Mouse (Mus musculus) ES-Bruce4 (cell line): ENCODE results near the gene Zfp423. TPM values are rescaled to one million over a fixed set of nuclear protein-coding genes. Genes with fewer than 3 reads are reported as not detected.

Experiments
- H3K27ac ChIP-seq: 2 replicates; pipeline ENCODE4 v1.5.1; 2012; ENCODE audit warnings: low read length, inconsistent platforms; ENCODE audit not compliant: insufficient read depth
- H3K27me3 ChIP-seq: 2 replicates; pipeline ENCODE4 v1.6.1; 2012; ENCODE audit warnings: mild to moderate bottlenecking, low read length, inconsistent platforms; ENCODE audit not compliant: control insufficient read depth, poor library complexity, insufficient read depth, severe bottlenecking
- H3K36me3 ChIP-seq: 2 replicates; pipeline ENCODE4 v1.6.1; 2012; ENCODE audit warnings: inconsistent platforms, mild to moderate bottlenecking, low read length, moderate library complexity; ENCODE audit not compliant: control insufficient read depth, poor library complexity, insufficient read depth, severe bottlenecking
- H3K4me1 ChIP-seq: one replicate; pipeline ENCODE4 v1.8.1; 2011; ENCODE audit warnings: low read length; ENCODE audit not compliant: control insufficient read depth, insufficient read depth
- H3K4me3 ChIP-seq: 2 replicates; pipeline ENCODE4 v1.5.1; 2011; ENCODE audit warnings: low read depth, mild to moderate bottlenecking, low read length
- H3K9ac ChIP-seq: 2 replicates; pipeline ENCODE4 v1.6.1; 2012; ENCODE audit warnings: low read depth, mild to moderate bottlenecking, inconsistent platforms; ENCODE audit not compliant: poor library complexity, severe bottlenecking
- H3K9me3 ChIP-seq: replicated peaks from 2 replicates; pipeline ENCODE4 v1.6.1; 2012; ENCODE audit warnings: mild to moderate bottlenecking, low read length, inconsistent platforms; ENCODE audit not compliant: control insufficient read depth, poor library complexity, insufficient read depth, severe bottlenecking
- CTCF ChIP-seq: IDR thresholded peaks from one replicate; pipeline ENCODE4 v1.8.1; 2011; ENCODE audit warnings: low read depth, low read length
- EP300 ChIP-seq: IDR thresholded peaks from 2 replicates; pipeline ENCODE4 v1.6.1; 2011; ENCODE audit warnings: low read depth, low read length; ENCODE audit not compliant: insufficient read depth
- POLR2A ChIP-seq: IDR thresholded peaks from one replicate; pipeline ENCODE4 v1.8.1; 2011; ENCODE audit warnings: low read length; ENCODE audit not compliant: insufficient read depth
- polyA plus RNA-seq: library from polyadenylated mRNA; stranded (reverse); fragments of >200 nt; gene quantifications from 2 replicates; pipeline ENCODE4 v1.2.4, GENCODE M21; 2011; ENCODE audit warnings: low read depth; ENCODE audit not compliant: missing spikeins, insufficient read depth, insufficient read length

Gene Zfp423
- polyA plus RNA-seq, 1 experiment = 14.4 TPM

- no peaks in the 10 kb centered on the region for H3K27me3 ChIP-seq
- H3K9ac ChIP-seq = no peak overlapping the region
- no peaks in the 10 kb centered on the region for H3K4me1 ChIP-seq
- no peaks in the 10 kb centered on the region for H3K9me3 ChIP-seq
- H3K4me3 ChIP-seq = no peak overlapping the region
- H3K27ac ChIP-seq = no peak overlapping the region
- no peaks in the 10 kb centered on the region for H3K36me3 ChIP-seq
- TF ChIP-seq EP300 = no peak
- TF ChIP-seq POLR2A = no peak
- TF ChIP-seq CTCF = no peak
Measured at GRCm38 (mm10) chr8:87804327-87804900, 155.0 kb downstream of the Zfp423 start.

GRCm38 (mm10) chr8:87803437-87803836 lies 156.0 kb downstream of the Zfp423 start:
- H3K27ac ChIP-seq = no peak overlapping the region
- H3K9ac ChIP-seq = no peak overlapping the region

DNA sequence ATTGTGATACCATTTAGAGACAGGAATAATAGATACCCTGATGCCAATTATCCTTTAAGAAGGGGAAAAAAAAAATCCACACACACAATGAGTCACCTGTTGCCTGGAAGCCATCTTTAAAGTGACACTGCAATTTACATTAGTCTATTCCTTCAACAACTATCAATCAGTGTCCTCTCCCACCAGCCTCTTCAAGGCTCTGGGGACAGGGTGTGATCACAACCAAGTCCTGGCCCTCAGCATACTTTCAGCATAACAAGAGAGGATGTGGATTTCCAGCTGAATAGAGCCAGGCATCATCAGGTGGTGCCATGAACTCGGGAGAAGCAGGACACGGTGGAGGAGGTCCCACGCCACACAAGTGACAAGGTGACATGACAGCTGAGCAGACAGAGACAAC lies 156.8 kb downstream of the Zfp423 start:
- H3K36me3 ChIP-seq = no peaks in the 10 kb centered on the region
- H3K4me1 ChIP-seq = no peaks in the 10 kb centered on the region
- H3K27ac ChIP-seq = no peak overlapping the region
- TF ChIP-seq EP300 (no peak), CTCF (no peak)
- no peaks in the 10 kb centered on the region for H3K27me3 ChIP-seq
- H3K9ac ChIP-seq = no peak overlapping the region
- no peaks in the 10 kb centered on the region for H3K9me3 ChIP-seq
- H3K4me3 ChIP-seq = no peak overlapping the region

More at GRCm38 (mm10) chr8:87803437-87803836, 156.0 kb downstream of the Zfp423 start:
- H3K9me3 ChIP-seq = no peaks in the 10 kb centered on the region
- no peaks in the 10 kb centered on the region for H3K27me3 ChIP-seq
- TF ChIP-seq CTCF (no peak), POLR2A (no peak), EP300 (no peak)
- no peaks in the 10 kb centered on the region for H3K4me1 ChIP-seq
- H3K36me3 ChIP-seq = no peaks in the 10 kb centered on the region
- no peak overlapping the region for H3K4me3 ChIP-seq

DNA sequence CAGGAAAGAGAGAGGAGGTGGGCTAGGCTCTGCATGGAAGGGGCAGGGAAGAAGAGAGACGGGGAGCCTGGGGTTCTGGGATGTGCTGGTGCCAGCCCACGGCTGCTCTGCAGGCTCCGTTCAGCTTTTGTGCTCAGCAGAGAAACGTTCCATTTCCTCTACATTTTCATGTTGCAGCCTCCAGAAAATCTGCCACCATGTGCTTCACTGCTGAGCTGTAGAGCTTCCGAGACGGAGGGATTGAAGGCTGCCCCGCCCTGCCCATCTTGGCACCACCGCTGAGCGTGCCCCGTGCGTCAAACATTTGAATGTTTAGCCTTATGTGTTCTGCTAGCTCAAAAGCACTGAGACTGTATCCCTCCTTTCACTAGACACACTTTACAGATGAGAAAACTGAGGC lies 159.3 kb downstream of the Zfp423 start:
- H3K27me3 ChIP-seq = no peaks in the 10 kb centered on the region
- no peak overlapping the region for H3K9ac ChIP-seq
- H3K4me1 ChIP-seq = no peaks in the 10 kb centered on the region
- H3K9me3 ChIP-seq = no peaks in the 10 kb centered on the region
- no peak for TF ChIP-seq CTCF
- no peak for TF ChIP-seq POLR2A
- TF ChIP-seq EP300 = no peak
- no peak overlapping the region for H3K4me3 ChIP-seq
- H3K27ac ChIP-seq = no peak overlapping the region
- H3K36me3 ChIP-seq = no peaks in the 10 kb centered on the region

GRCm38 (mm10) chr8:87796234-87796633 lies 163.2 kb downstream of the Zfp423 start:
- TF ChIP-seq CTCF (peak; percentile 53), POLR2A (no peak), EP300 (no peak)
- Histone ChIP-seq H3K27ac (no peak overlapping the region), H3K36me3 (no peaks in the 10 kb centered on the region), H3K9me3 (no peaks in the 10 kb centered on the region), H3K4me3 (no peak overlapping the region), H3K4me1 (no peaks in the 10 kb centered on the region), H3K9ac (no peak overlapping the region), H3K27me3 (no peaks in the 10 kb centered on the region)

DNA sequence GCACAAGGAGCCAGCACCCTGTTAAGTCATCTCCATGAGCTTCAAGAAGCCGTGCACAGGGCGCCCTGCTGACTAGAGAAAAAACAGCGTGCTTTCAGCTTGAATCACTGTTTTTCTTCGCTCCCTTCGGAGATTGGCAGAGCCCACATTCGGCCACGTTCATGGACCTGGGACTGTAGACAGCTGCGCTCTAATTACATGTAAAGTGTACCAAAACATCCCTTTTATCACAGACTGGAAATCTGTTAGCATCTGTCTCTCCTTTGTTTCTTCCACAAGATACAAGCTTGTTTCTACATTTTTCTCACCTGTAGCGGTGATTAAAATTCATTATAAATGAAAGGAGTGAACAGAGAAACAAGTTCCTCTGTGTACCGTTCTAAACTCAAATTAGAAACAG lies 164.8 kb downstream of the Zfp423 start:
- Histone ChIP-seq H3K9me3 (0 out of 2 replicates have a peak, but pooled peaks cover 4% of the 10 kb centered on the region), H3K27ac (no peak overlapping the region), H3K4me1 (no peaks in the 10 kb centered on the region), H3K9ac (no peak overlapping the region), H3K27me3 (no peaks in the 10 kb centered on the region), H3K4me3 (no peak overlapping the region), H3K36me3 (no peaks in the 10 kb centered on the region)
- TF ChIP-seq EP300 (no peak), CTCF (no peak), POLR2A (no peak)
